Mouse (Mus musculus) limb, embryonic 14.5 days (tissue): Measurements from ENCODE around the gene Tmem132b. TPM values are rescaled to one million over a fixed set of nuclear protein-coding genes. Genes with fewer than 3 reads are reported as not detected.

Experiments
- ATAC-seq: fragments of 200-750 bp; cut with Nextera tagmentation; 2 replicates; pipeline ENCODE4 v1.8.0; 2017; ENCODE audit warnings: low read depth, moderate number of reproducible peaks, moderate TSS enrichment; ENCODE audit not compliant: low FRiP score
- DNase-seq: peaks from one replicate; pipeline ENCODE4 v3.0.0-alpha.2; 2015; ENCODE audit warnings: low spot score
- H3K27ac ChIP-seq: fragments of 300-500 bp; sonication (generic); replicated peaks from 2 replicates; pipeline ENCODE4 v1.5.1; 2014; ENCODE audit warnings: low read depth, mild to moderate bottlenecking, low read length, moderate library complexity, mixed read lengths
- H3K27me3 ChIP-seq: fragments of 300-500 bp; sonication (generic); 2 replicates; pipeline ENCODE4 v1.6.1; 2014; ENCODE audit warnings: low read length, mixed read lengths; ENCODE audit not compliant: control insufficient read depth, insufficient read depth
- H3K36me3 ChIP-seq: fragments of 300-500 bp; sonication (generic); 2 replicates; pipeline ENCODE4 v1.6.1; 2014; ENCODE audit warnings: mild to moderate bottlenecking, low read length, moderate library complexity, mixed read lengths; ENCODE audit not compliant: control insufficient read depth, insufficient read depth
- H3K4me1 ChIP-seq: fragments of 300-500 bp; sonication (generic); 2 replicates; pipeline ENCODE4 v1.6.1; 2014; ENCODE audit warnings: antibody characterized with exemption, low read length, mixed read lengths; ENCODE audit not compliant: control insufficient read depth, insufficient read depth
- H3K4me2 ChIP-seq: fragments of 300-500 bp; sonication (generic); replicated peaks from 2 replicates; pipeline ENCODE4 v1.6.1; 2014; ENCODE audit warnings: low read depth, mild to moderate bottlenecking, low read length, moderate library complexity; ENCODE audit not compliant: severe bottlenecking
- H3K4me3 ChIP-seq: fragments of 300-500 bp; sonication (generic); replicated peaks from 2 replicates; pipeline ENCODE4 v1.5.1; 2014; ENCODE audit warnings: low read length
- H3K9ac ChIP-seq: fragments of 300-500 bp; sonication (generic); 2 replicates; pipeline ENCODE4 v1.6.1; 2014; ENCODE audit warnings: mild to moderate bottlenecking, low read depth, low read length, moderate library complexity; ENCODE audit not compliant: severe bottlenecking
- H3K9me3 ChIP-seq: fragments of 300-500 bp; sonication (generic); 2 replicates; pipeline ENCODE4 v1.6.1; 2016; ENCODE audit warnings: low read length; ENCODE audit not compliant: control insufficient read depth
- POLR2A ChIP-seq: fragments of 200-500 bp; IDR thresholded peaks from 2 replicates; pipeline ENCODE4 v1.8.0; 2012; ENCODE audit warnings: inconsistent platforms, mild to moderate bottlenecking, moderate library complexity, borderline replicate concordance; ENCODE audit not compliant: insufficient read depth, insufficient read length; ENCODE audit errors: extremely low read depth
- WGBS: fragments of 180-500 bp; shearing (Covaris S2); extraction: QIAGEN DNeasy Blood & Tissue Kit; methylation state at CpG from one replicate; pipeline ENCODE4 v1.1.7; 2014; 5-methylcytosine and 5-hydroxymethylcytosine counted together
- polyA plus RNA-seq, 2 experiments: library from polyadenylated mRNA; depleted of rRNA in 1 of 2; stranded (reverse) in 1 of 2; unstranded in 1 of 2; fragments of >200 nt; fragmentation: Nextera tagmentation in 1 of 2; extraction: Ambion mirVana in 1 of 2; gene quantifications; 2 replicates each; pipeline versions ENCODE4 v1.2.1 to v1.2.3; 2012 to 2014

Gene Tmem132b
- polyA plus RNA-seq, 2 experiments = 0.28 to 0.36 TPM

DNA sequence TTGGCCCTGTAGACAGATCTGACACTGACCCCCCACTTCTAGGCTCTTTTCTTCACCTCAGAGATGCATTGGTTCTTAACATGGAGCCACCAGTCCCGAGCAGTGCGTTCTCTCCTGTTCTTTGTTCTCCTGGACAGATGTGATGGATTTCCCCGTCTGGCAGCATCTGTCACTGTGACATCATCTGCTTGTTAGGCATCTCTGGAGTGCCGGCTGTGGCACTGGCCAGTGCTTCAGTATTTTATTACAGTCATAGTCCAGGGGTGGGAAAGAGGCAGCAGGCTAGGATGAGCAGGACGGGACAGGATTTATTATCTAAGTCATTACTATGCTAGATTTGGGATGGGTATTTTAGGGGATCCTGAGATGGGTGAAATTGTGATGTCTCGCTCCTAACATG is 31.9 kb downstream of the Tmem132b start:
- TF ChIP-seq POLR2A = no peak
- H3K4me2 ChIP-seq = no peak overlapping the region
- H3K9me3 ChIP-seq = no peaks in the 10 kb centered on the region
- ATAC-seq (no peak), DNase-seq (no peak)
- no peak overlapping the region for H3K4me3 ChIP-seq
- 37% methylated on average over 6 of the region's 6 CpGs for WGBS
- no peak overlapping the region for H3K27ac ChIP-seq
- H3K9ac ChIP-seq = no peak overlapping the region
- H3K36me3 ChIP-seq = no peaks in the 10 kb centered on the region
- no peaks in the 10 kb centered on the region for H3K27me3 ChIP-seq
- H3K4me1 ChIP-seq = no peaks in the 10 kb centered on the region

GRCm38 (mm10) chr5:125565725-125566124 is 34.2 kb downstream of the Tmem132b start:
- DNase-seq (peak; percentile 39), ATAC-seq (no peak)
- H3K27ac ChIP-seq = no peak overlapping the region
- no peak overlapping the region for H3K4me2 ChIP-seq
- H3K4me1 ChIP-seq = no peaks in the 10 kb centered on the region
- H3K9me3 ChIP-seq = no peaks in the 10 kb centered on the region
- H3K4me3 ChIP-seq = no peak overlapping the region
- no peak overlapping the region for H3K9ac ChIP-seq
- WGBS = 62% methylated on average over 11 of the region's 11 CpGs
- no peak for TF ChIP-seq POLR2A
- no peaks in the 10 kb centered on the region for H3K36me3 ChIP-seq
- H3K27me3 ChIP-seq = no peaks in the 10 kb centered on the region

GRCm38 (mm10) chr5:125568457-125568856 is 36.9 kb downstream of the Tmem132b start:
- no peak overlapping the region for H3K4me3 ChIP-seq
- no peaks in the 10 kb centered on the region for H3K27me3 ChIP-seq
- H3K9me3 ChIP-seq = no peaks in the 10 kb centered on the region
- no peak overlapping the region for H3K4me2 ChIP-seq
- no peak for TF ChIP-seq POLR2A
- no peak for ATAC-seq
- no peak overlapping the region for H3K27ac ChIP-seq
- H3K9ac ChIP-seq = no peak overlapping the region
- H3K4me1 ChIP-seq = no peaks in the 10 kb centered on the region
- DNase-seq = no peak
- H3K36me3 ChIP-seq = no peaks in the 10 kb centered on the region

DNA sequence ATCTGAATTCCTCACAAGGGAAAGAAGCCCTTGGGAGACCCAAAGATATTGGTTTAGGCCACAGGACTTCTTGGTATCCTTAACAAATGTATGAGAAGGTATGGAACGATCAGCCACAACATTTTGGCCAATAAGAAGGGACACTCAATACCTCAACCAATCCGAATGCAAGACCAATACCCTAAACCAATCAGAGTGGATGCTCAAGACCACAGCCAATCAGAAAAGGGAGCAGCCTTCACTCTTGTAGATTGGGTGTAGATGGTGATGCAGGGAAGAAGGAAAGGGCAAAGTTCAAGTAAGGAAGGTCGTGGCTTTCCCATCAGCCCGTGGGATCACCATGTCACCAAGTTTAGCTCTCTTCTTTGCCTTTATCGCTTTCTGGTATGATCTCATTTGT is 40.4 kb downstream of the Tmem132b start:
- Histone ChIP-seq H3K4me2 (no peak overlapping the region), H3K4me1 (no peaks in the 10 kb centered on the region), H3K9me3 (no peaks in the 10 kb centered on the region), H3K27me3 (no peaks in the 10 kb centered on the region), H3K27ac (no peak overlapping the region), H3K4me3 (no peak overlapping the region), H3K9ac (no peak overlapping the region), H3K36me3 (no peaks in the 10 kb centered on the region)
- ATAC-seq = no peak
- DNase-seq = no peak
- no peak for TF ChIP-seq POLR2A
- WGBS = 87% methylated on average over 5 of the region's 5 CpGs

GRCm38 (mm10) chr5:125574886-125575285 is 43.3 kb downstream of the Tmem132b start:
- ATAC-seq = no peak
- Histone ChIP-seq H3K9me3 (no peaks in the 10 kb centered on the region), H3K27me3 (no peaks in the 10 kb centered on the region), H3K4me2 (no peak overlapping the region), H3K36me3 (no peaks in the 10 kb centered on the region), H3K4me3 (no peak overlapping the region), H3K9ac (no peak overlapping the region), H3K27ac (no peak overlapping the region), H3K4me1 (no peaks in the 10 kb centered on the region)
- 11% methylated on average over 8 of the region's 8 CpGs for WGBS
- no peak for DNase-seq
- no peak for TF ChIP-seq POLR2A

DNA sequence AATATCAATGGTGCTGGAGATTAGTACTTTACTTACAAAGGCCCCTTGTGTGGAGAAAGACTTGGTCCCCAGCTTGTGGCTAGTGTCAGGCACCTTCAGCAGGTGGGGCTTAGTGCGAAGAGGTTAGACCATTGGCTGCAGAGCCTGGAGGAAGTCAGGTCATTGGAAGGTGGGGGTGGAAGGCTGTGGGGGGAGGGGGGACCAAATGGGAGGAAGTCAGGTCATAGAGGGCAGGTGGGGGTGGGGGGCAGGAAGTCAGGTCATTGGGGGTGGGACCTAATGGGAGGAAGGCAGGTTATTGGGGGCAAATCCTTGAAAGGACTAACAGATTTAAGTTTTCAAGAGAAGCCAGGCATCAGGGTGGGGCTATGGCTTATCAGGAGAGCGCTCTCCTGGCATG is 44.3 kb downstream of the Tmem132b start:
- TF ChIP-seq POLR2A = no peak
- 81% methylated on average over 2 of the region's 2 CpGs for WGBS
- no peak overlapping the region for H3K4me2 ChIP-seq
- H3K27me3 ChIP-seq = no peaks in the 10 kb centered on the region
- H3K27ac ChIP-seq = no peak overlapping the region
- ATAC-seq (no peak), DNase-seq (no peak)
- no peak overlapping the region for H3K4me3 ChIP-seq
- no peaks in the 10 kb centered on the region for H3K36me3 ChIP-seq
- H3K9ac ChIP-seq = no peak overlapping the region
- H3K9me3 ChIP-seq = no peaks in the 10 kb centered on the region
- H3K4me1 ChIP-seq = no peaks in the 10 kb centered on the region
